Mouse (Mus musculus) stomach, embryonic 16.5 days (tissue): ENCODE results near the gene Cdc7. TPM values are rescaled to one million over a fixed set of nuclear protein-coding genes. Genes with fewer than 3 reads are reported as not detected.

ENCODE experiments used
- ATAC-seq: fragments of 200-750 bp; cut with Nextera tagmentation; 2 replicates; pipeline ENCODE4 v1.8.0; 2017; ENCODE audit warnings: moderate number of reproducible peaks, moderate TSS enrichment; ENCODE audit not compliant: insufficient read depth, low FRiP score
- H3K27ac ChIP-seq: fragments of 300-500 bp; sonication (generic); 2 replicates; pipeline ENCODE4 v1.5.1; 2014; ENCODE audit warnings: low read length
- H3K27me3 ChIP-seq: fragments of 300-500 bp; sonication (generic); 2 replicates; pipeline ENCODE4 v1.6.1; 2014; ENCODE audit warnings: low read length, control low read depth, mixed read lengths; ENCODE audit not compliant: control insufficient read depth, insufficient read depth
- H3K36me3 ChIP-seq: fragments of 300-500 bp; sonication (generic); 2 replicates; pipeline ENCODE4 v1.6.1; 2014; ENCODE audit warnings: low read length; ENCODE audit not compliant: control insufficient read depth, insufficient read depth
- H3K4me1 ChIP-seq: fragments of 300-500 bp; sonication (generic); 2 replicates; pipeline ENCODE4 v1.6.1; 2014; ENCODE audit warnings: low read length, control low read depth, mixed read lengths; ENCODE audit not compliant: control insufficient read depth, insufficient read depth
- H3K4me2 ChIP-seq: fragments of 300-500 bp; sonication (generic); 2 replicates; pipeline ENCODE4 v1.6.1; 2014; ENCODE audit warnings: low read depth, low read length, mixed read lengths
- H3K4me3 ChIP-seq: fragments of 300-500 bp; sonication (generic); replicated peaks from 2 replicates; pipeline ENCODE4 v1.5.1; 2014; ENCODE audit warnings: mild to moderate bottlenecking, low read length
- H3K9ac ChIP-seq: fragments of 300-500 bp; sonication (generic); 2 replicates; pipeline ENCODE4 v1.6.1; 2014; ENCODE audit warnings: low read length
- H3K9me3 ChIP-seq: fragments of 300-500 bp; sonication (generic); replicated peaks from 2 replicates; pipeline ENCODE4 v1.6.1; 2016; ENCODE audit warnings: low read length, control low read depth; ENCODE audit not compliant: control insufficient read depth
- whole genome bisulfite sequencing: fragments of 180-500 bp; shearing (Covaris S2); extraction: QIAGEN DNeasy Blood & Tissue Kit; methylation state at CpG from one replicate; pipeline ENCODE4 v1.1.7; 2014; 5-methylcytosine and 5-hydroxymethylcytosine counted together
- polyA plus RNA-seq: library from polyadenylated mRNA; unstranded; fragments of >200 nt; fragmentation: Nextera tagmentation; extraction: Ambion mirVana; gene quantifications from 2 replicates; pipeline ENCODE4 v1.2.1, GENCODE M21; 2015

Cdc7 gene
- polyA plus RNA-seq, 1 experiment from 2014 or later = 42.6 TPM

- no peaks in the 10 kb centered on the region for H3K27me3 ChIP-seq
- no peak overlapping the region for H3K9ac ChIP-seq
- no peak overlapping the region for H3K27ac ChIP-seq
- peaks cover 47% of the 10 kb centered on the region for H3K4me1 ChIP-seq
- no peaks in the 10 kb centered on the region for H3K36me3 ChIP-seq
- H3K4me3 ChIP-seq = no peak overlapping the region
- ATAC-seq = no peak
- WGBS = 71% methylated on average over 4 of the region's 4 CpGs
- no peaks in the 10 kb centered on the region for H3K9me3 ChIP-seq
- H3K4me2 ChIP-seq = no peak overlapping the region
Measured at GRCm38 (mm10) chr5:107016538-107016937, 52.4 kb downstream of the Cdc7 start.

- Histone ChIP-seq H3K9me3 (no peaks in the 10 kb centered on the region), H3K4me1 (peaks cover 40% of the 10 kb centered on the region), H3K4me2 (no peak overlapping the region), H3K27me3 (no peaks in the 10 kb centered on the region), H3K4me3 (no peak overlapping the region), H3K27ac (no peak overlapping the region), H3K9ac (no peak overlapping the region), H3K36me3 (no peaks in the 10 kb centered on the region)
- ATAC-seq = no peak
- 72% methylated on average over 2 of the region's 2 CpGs for WGBS
Measured at GRCm38 (mm10) chr5:107017544-107017943, 53.4 kb downstream of the Cdc7 start.

DNA sequence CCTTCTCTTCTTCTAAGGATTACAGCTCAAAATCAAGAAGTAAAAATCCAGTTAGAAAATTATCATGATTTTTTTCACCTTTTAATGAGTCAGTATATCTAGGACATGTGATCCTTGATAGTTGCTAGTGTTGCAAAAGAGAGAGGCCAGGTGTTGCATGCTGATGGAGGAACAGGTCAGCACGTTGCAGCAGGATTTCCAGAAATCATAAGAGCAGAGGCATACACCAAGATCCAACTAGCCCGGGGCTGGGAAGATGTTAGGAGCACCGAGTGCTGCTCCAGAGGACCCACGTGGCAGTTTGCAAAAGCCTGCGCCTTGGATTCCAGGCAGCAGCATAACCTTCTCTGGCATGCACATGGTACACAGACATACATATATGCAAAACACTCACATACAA is 54.9 kb downstream of the Cdc7 start:
- peaks cover 40% of the 10 kb centered on the region for H3K4me1 ChIP-seq
- no peak overlapping the region for H3K9ac ChIP-seq
- H3K4me2 ChIP-seq = no peak overlapping the region
- H3K36me3 ChIP-seq = no peaks in the 10 kb centered on the region
- no peaks in the 10 kb centered on the region; the same call in 1 of the 2 replicates for H3K9me3 ChIP-seq
- ATAC-seq = no peak
- no peak overlapping the region for H3K4me3 ChIP-seq
- no peaks in the 10 kb centered on the region for H3K27me3 ChIP-seq
- no peak overlapping the region for H3K27ac ChIP-seq
- WGBS = 74% methylated on average over 5 of the region's 5 CpGs

- peaks cover 36% of the 10 kb centered on the region for H3K4me1 ChIP-seq
- peak overlapping the region; percentile 21; the same call in 1 of the 2 replicates for H3K27ac ChIP-seq
- H3K27me3 ChIP-seq = no peaks in the 10 kb centered on the region
- no peaks in the 10 kb centered on the region for H3K36me3 ChIP-seq
- 52% methylated on average over 6 of the region's 6 CpGs for WGBS
- ATAC-seq = no peak
- no peak overlapping the region for H3K4me3 ChIP-seq
- H3K9me3 ChIP-seq = no peaks in the 10 kb centered on the region; the same call in 1 of the 2 replicates
- no peak overlapping the region for H3K9ac ChIP-seq
- H3K4me2 ChIP-seq = no peak overlapping the region
Measured at GRCm38 (mm10) chr5:107019904-107020303, 55.8 kb downstream of the Cdc7 start.

GRCm38 (mm10) chr5:107020366-107020765 is 56.2 kb downstream of the Cdc7 start:
- H3K27me3 ChIP-seq = no peaks in the 10 kb centered on the region
- H3K36me3 ChIP-seq = no peaks in the 10 kb centered on the region
- no peak for ATAC-seq
- peaks cover 36% of the 10 kb centered on the region for H3K4me1 ChIP-seq
- no peak overlapping the region for H3K4me3 ChIP-seq
- H3K27ac ChIP-seq = peak overlapping the region; percentile 21
- 51% methylated on average over 7 of the region's 7 CpGs for WGBS
- no peaks in the 10 kb centered on the region; the same call in 1 of the 2 replicates for H3K9me3 ChIP-seq
- no peak overlapping the region for H3K4me2 ChIP-seq
- H3K9ac ChIP-seq = no peak overlapping the region

DNA sequence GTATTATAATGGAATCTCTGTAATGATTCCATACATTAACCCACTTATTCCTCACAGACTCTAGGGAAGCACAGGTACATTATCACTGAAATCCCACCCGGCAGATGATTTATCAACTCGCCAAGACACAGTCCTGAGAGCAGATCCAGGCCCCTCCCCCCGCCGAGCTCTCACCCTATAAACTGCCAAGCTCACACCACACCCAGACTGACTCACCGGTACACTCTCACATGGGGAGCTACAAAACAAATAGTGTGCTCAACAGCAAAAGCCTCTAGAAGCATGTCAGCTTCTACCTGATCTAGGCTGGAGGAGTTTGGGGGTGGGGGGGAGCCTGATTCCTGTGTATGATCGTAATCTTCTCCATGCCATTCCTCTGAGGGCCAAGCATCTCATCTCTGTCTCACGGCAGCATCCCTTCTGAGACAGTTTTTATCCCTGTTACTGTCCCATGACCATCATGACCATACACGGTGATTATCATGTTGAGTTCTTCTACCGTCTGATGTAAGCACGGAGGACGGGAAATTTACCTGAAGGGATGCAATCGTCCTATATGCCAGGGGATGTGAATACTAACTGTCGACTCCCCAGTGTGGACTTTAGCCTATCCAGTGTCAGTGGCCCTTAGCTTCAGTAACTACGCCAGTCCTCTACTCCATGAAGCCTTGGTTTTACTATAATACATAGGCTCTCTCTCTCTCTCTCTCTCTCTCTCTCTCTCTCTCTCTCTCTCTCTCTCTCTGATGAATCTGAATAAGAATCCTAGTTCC is 57.4 kb downstream of the Cdc7 start:
- peak; percentile 76 for ATAC-seq

GRCm38 (mm10) chr5:107022064-107022428 is 57.9 kb downstream of the Cdc7 start:
- no peaks in the 10 kb centered on the region for H3K36me3 ChIP-seq
- no peak overlapping the region for H3K4me3 ChIP-seq
- peak overlapping the region; percentile 38; the same call in 1 of the 2 replicates for H3K27ac ChIP-seq
- 81% methylated on average over 3 of the region's 3 CpGs for WGBS
- H3K9ac ChIP-seq = no peak overlapping the region
- no peaks in the 10 kb centered on the region for H3K27me3 ChIP-seq
- no peaks in the 10 kb centered on the region; the same call in 1 of the 2 replicates for H3K9me3 ChIP-seq
- no peak overlapping the region for H3K4me2 ChIP-seq
- ATAC-seq = no peak
- peaks cover 38% of the 10 kb centered on the region for H3K4me1 ChIP-seq

More for the DNA sequence above, 57.4 kb downstream of the Cdc7 start:
- peak overlapping the region; percentile 38; the same call in 1 of the 2 replicates for H3K27ac ChIP-seq
- H3K9ac ChIP-seq = no peak overlapping the region
- H3K4me1 ChIP-seq = peaks cover 38% of the 10 kb centered on the region
- no peak overlapping the region for H3K4me3 ChIP-seq
- no peaks in the 10 kb centered on the region for H3K27me3 ChIP-seq
- no peaks in the 10 kb centered on the region for H3K36me3 ChIP-seq
- no peak overlapping the region for H3K4me2 ChIP-seq
- H3K9me3 ChIP-seq = no peaks in the 10 kb centered on the region; the same call in 1 of the 2 replicates
- 77% methylated on average over 14 of the region's 14 CpGs for WGBS

DNA sequence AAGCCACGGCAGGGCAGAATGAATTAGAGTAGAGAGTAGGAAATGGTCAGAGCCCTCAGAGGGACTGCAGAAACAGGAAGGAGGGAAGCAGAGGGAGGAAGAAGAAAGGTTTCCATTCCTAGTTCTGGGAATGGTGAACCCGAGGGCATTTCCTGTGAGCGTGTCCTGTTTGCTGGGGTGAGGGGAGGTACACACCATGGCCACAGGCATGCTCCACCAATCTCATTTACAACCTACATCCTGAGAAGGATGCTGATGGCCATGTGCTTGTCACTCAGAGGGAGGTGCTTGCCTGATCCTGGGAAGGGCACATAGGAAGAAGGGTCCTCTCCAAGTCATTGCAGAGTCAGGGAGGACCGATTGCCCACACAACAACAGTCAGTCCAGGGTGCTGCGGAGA is 59.8 kb downstream of the Cdc7 start:
- Histone ChIP-seq H3K27me3 (no peaks in the 10 kb centered on the region), H3K36me3 (no peaks in the 10 kb centered on the region), H3K4me3 (no peak overlapping the region), H3K9me3 (no peaks in the 10 kb centered on the region; the same call in 1 of the 2 replicates), H3K4me2 (no peak overlapping the region), H3K4me1 (peaks cover 43% of the 10 kb centered on the region), H3K27ac (no peak overlapping the region), H3K9ac (no peak overlapping the region)
- ATAC-seq = no peak
- WGBS = 59% methylated on average over 5 of the region's 5 CpGs

- H3K9ac ChIP-seq = no peak overlapping the region
- no peaks in the 10 kb centered on the region for H3K36me3 ChIP-seq
- no peak overlapping the region for H3K4me2 ChIP-seq
- H3K4me1 ChIP-seq = peaks cover 46% of the 10 kb centered on the region
- H3K27ac ChIP-seq = peak overlapping the region; percentile 34
- no peaks in the 10 kb centered on the region for H3K27me3 ChIP-seq
- peak; percentile 5; the same call in 1 of the 2 replicates for ATAC-seq
- WGBS = 65% methylated on average over 5 of the region's 5 CpGs
- H3K4me3 ChIP-seq = no peak overlapping the region
- H3K9me3 ChIP-seq = no peaks in the 10 kb centered on the region; the same call in 1 of the 2 replicates
Measured at GRCm38 (mm10) chr5:107025371-107025770, 61.2 kb downstream of the Cdc7 start.
